Mouse (Mus musculus): ENCODE measurements around the gene Abhd17c.

The Abhd17c gene

DNA sequence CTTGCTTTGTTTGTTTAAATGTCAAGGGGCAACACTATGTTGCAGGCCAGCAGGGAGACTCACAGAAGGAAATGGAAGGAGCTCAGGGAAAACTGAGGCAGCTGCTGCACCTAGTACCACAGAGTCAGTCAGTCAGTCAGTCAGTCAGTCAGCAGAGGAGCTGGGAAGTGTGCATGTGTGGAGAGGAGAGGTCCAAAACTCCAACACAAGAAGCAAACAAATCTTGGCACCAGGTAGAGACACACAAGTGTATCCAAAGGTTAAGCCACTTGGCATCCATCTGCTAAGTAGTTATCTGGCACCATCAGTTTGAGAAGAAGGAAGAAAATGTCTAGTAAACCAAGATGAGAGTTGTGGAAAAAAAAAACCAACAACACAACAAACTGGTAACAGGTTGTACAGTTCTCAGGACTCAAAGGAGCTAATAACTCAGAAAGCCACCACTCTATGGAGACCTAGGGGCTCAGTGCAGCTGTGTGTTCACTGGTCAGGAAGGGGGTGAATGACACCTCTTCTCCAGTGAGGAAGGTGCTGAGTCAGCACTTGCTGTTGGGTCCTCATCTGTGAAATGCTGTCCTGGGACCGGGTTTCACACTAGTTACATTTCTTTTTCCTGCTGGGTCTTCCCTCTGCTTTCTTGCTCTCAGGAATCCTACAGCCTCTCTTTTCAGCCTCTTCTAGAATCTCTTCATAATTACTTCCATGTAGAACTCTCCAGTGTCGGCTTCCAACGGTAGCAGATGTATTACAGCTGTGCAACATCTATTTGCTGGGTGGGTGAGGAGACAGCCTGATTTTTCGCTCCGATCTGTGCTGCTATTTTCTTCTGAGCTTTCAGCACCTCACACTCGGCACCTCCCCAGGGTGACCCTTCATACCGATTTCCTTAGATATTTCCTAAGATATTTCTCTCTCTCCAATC lies 34.8 kb downstream of the Abhd17c start:
- peak; percentile 50 for DNase-seq

- DNase-seq: peak; percentile 74
Observed at GRCm38 (mm10) chr7:84115385-84115784, 36.3 kb downstream of the Abhd17c start.

DNA sequence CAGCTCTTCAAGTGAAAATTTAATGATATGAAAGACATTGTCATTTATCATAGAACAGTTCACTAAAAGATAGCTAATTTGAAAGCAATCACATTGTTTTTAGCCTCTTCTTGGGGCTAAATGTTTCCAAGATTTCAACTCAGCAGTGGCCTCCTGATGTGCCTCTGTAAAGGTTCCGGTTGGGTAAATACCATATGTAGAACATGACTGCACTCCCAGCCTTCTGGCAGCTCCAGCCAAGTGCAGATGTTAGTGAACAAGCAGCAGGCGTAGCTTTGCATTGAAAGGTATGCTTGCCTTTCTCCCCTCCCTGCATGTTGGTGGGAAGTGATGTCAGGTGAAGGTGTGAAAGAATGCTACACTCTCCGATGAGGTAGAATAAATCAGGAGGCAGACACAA lies 36.9 kb downstream of the Abhd17c start:
- DNase-seq: peak; percentile 31

DNA sequence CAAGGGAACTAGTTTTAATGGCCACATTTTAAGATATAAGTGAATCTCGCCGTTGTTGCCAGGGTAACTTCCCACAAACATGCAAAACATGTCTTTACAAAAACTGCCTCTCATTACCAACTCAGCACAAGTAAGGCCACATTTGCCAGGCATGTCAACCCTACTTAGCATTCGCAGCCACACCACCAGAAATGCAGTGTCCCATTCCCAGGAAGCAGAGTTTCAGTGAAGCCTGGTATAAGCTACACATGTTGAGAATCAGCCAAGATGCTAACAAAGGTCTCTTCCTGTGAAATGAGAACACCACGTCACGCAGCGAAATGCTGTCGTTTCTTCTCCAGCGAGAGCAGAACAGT lies 38.7 kb downstream of the Abhd17c start:
- no peak for DNase-seq

DNA sequence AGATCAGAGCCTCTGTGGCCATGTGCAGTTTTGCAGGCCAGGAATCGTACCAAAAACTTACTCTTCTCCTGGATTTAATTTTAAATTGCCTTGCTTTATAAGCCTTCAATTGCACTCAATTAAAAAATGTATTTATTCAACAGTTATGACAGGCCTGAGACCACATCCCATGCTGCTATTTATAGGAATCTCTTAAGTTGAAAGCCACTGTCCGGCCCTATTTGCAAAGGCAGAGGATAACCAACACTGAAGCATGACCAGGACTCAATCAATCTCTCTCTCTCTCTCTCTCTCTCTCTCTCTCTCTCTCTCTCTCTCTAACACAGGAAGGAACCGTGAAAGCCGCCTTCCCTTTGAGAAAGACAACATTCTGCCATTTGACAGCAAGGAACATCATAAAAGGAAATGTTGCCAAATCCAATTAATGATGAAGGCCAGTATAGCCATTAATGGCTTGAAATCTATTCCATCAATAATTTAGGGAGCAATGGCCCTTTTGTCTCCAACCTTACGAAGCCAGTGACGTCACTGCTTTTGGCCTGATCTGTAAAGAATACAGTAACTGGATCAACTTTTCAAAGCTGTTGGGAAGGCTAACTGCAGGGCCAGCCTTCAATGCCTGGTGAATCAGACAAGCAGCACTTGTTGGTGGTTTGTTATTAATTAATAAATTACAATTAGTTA lies 39.2 kb downstream of the Abhd17c start:
- no peak for DNase-seq

DNA sequence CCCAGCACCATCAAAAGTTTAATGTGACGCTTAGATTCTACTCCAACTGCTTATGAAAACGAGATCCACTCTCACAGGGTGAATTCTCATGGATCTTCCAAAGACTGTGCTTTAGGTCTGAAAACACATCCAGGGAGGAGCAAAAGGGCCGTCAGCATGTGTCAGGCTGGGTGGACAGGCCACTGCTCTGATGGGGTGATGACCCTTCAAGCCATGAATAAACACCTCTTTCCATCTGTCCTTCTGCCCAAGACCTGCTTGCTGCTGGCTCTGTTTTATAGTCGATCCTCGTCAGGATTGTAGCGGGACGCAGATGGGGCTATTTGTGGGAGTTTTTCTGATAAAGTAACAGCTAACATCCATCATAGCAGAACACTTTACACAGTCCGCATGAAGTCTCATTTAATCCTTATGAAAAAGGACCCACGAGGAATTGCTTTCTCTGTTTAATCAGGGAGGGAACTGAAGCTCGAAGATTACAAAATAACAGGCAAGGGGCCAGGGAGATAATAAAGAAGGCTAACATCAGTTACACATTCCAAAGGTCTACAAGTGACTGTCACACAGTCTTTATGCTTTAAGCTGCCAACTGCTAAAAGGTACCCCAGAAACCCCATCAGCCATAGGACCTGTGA lies 39.9 kb downstream of the Abhd17c start:
- DNase-seq: no peak

DNA sequence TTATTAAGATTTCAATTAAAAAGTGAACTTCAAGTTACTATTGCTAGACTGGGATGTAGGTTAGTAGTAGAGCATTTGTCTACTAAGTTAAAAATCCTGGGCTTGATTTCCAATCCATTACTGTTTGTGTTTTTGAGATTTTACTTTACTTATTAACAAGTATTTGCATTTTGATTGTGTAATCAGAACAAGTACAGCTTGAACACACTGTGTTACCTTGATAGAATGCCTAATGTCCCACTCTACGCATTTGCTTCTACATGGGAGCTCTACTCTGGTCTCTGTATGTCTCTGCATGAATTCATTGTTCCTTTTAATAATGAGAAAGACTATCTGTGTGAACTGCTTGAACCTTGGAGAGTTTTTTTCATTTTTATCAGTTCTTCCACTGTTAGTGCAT lies 44.8 kb downstream of the Abhd17c start:
- DNase-seq: no peak

DNA sequence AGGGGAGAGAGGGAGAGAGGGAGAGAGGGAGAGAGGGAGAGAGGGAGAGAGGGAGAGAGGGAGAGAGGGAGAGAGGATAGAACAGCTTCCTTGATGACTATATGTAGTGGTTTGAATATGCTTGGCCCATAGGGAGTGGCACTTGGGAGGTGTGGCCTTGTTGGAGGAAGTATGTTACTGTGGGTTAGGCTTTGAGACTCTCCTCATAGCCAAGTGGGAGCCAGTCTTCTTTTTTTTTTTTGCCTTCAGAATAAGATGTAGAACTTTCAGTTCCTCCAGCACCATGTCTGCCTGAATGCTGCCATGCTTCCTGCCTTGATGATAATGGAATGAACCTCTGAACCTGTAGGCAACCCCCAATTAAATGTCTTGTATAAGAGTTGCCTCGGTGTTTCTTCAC lies 49.1 kb downstream of the Abhd17c start:
- DNase-seq: no peak

- DNase-seq: no peak
Observed at GRCm38 (mm10) chr7:84100672-84101071, 51.0 kb downstream of the Abhd17c start.

DNA sequence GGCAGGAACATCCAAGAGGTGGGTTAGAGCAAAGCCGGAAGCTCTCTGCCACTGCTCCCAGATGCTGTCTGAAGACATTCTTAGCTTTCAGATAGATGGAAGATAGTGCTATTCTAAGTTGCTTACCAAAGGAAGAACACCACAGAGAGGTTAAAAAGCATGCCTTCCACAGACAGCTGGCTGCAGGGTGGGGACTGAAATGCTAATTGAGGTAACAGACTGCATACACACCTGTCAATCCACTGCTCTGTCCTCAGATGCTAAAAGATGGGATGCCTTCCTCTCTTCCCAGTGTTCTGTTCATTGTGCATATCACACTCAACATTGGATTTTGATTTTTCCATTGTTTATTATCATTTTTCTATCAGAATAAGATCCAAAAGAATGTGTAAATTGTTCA lies 53.6 kb downstream of the Abhd17c start:
- DNase-seq: no peak

DNA sequence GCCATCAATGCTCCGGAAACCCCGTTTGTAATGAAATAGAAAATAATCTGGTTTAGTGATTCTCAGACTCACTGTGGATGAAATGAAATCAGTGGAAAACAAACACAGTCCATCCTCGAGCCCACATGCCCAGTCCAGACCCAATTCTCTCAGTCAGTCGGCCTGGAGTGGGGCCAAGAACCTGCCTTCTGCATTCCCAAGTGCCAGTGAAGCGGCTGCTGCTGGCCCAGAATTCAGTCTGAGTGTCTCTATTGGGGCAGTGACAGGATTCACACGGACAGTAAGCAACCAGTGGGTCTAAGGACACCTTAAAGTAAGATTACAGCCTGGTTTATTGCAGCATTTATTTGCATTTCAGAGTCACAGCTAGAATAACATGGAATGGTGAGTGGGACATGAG lies 55.2 kb downstream of the Abhd17c start:
- no peak for DNase-seq

GRCm38 (mm10) chr7:84090793-84091192 lies 60.9 kb downstream of the Abhd17c start:
- DNase-seq: no peak

DNA sequence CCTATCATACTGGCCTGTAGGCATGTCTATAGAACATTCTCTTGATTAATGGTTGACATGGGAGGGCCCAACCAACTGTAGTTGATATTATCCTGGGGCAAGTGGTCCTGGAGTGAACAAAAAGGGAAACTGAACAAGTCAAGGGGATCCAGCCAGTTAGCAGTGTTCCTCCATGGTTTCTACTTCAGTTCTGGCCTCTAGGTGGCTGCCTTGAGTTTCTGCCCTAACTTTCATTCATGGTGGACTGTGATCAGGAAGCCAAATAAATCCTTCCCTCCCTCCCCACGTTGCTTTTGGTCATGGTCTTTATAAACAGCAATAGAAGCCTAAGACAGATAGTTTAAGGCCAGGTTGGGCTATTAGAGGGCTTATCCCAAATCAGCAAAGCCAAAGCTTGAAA lies 61.9 kb downstream of the Abhd17c start:
- peak; percentile 32 for DNase-seq

DNA sequence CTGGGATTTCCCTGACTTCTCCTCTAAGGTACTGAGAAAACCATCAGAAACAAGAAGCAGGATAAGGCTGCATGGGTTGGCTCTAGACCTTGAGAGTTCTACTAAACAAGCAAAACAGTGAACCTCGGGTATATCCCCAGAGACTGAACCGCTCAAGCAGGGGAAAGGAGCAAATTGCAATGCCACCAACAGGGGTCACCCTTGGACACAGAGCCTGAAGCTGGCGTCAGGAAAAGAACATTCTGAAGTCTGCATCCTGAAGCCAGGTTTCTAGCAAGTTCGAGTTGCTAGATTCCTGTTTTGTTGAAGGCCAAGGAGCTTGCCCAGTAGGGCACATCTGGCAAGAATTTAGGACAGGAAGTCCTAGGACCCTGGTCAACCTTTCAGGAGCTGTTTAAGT lies 62.7 kb downstream of the Abhd17c start:
- peak; percentile 85 for DNase-seq

DNA sequence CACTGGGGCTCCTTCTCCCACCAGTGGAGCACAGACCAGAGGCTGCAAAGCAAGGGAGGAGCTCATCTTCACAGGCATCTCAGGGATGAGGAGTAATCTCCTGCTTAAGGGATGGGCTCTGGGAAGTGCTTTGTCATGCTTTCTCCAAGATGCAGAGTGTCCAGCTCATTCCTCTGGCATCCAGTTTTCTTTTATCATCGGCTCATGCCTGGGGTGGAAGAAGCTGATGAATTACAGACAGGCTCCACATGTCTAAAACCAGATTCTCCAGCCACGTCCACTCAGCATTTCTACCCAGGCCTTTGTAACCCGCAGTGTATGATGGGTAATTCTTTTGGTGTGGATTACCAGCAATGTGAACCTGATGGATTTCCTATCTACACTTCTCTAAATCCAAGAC lies 63.5 kb downstream of the Abhd17c start:
- no peak for DNase-seq

DNA sequence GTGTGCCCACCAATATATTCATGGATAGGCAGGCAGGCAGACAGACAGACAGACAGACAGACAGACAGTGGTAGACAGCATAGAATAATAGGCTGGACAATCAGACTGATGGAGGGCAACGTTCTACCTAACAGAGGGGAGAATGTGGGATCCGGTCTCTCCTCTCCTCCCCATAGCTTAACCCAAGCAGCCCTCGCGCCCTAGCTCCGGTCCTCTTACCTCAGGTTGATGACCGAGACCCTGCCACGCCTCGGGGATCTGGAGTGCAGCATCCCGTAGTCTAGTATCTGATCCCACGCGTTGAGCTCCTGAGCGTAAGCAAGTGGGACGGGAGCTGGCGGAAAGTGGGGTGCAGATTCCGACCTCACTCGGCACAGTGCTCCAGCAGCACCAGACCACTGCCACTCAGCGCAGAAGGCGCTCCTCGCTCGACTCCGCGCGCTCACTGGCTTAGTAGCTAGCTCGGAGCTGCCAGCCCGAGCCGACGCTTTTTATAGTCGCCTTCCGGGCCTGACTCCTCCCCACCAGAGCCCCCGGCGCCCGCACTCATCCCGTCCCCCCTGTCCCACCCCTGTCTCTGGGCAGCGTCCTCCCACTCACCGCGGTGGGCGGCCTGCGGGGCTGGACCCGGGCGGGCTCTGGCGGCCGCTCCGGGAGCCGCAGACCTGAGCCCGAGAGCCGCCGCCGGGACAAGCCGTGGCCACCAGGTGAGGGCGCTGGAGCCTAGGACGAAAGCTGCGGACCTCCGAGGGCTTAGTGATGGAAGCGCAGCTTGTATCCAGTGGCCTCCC lies 65.5 kb downstream of the Abhd17c start, which contains the start of gene Cemip:
Gene Cemip (minus strand): TSS at position 464 of the 791 bp plus-strand sequence.
- peak; percentile 73 for DNase-seq

GRCm38 (mm10) chr7:84085049-84085945 lies 66.4 kb downstream of the Abhd17c start:
- DNase-seq: peak; percentile 69

GRCm38 (mm10) chr7:84077257-84078013 lies 74.3 kb downstream of the Abhd17c start:
- DNase-seq: no peak

GRCm38 (mm10) chr7:84074266-84074665 lies 77.4 kb downstream of the Abhd17c start:
- no peak for DNase-seq

DNA sequence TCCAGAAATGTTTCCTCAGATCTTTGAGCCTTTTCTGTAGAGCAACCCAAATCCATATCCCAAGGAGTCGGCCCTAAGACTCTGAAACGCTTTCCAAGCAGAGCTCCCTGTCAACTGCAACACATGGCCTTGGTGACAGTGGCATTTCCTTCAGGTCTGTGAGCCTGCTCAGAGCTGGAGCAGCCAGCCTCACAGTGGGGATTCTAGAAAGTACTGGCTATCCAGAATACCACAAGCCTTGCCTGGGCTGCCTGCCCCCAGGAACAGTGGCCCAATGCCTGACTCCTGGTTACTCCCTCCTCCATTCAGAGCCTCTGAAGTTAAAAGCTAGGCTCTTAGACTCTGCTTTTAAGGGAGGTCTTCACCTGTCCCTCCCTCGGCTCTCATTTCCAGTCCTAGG lies 77.8 kb downstream of the Abhd17c start:
- DNase-seq: no peak

DNA sequence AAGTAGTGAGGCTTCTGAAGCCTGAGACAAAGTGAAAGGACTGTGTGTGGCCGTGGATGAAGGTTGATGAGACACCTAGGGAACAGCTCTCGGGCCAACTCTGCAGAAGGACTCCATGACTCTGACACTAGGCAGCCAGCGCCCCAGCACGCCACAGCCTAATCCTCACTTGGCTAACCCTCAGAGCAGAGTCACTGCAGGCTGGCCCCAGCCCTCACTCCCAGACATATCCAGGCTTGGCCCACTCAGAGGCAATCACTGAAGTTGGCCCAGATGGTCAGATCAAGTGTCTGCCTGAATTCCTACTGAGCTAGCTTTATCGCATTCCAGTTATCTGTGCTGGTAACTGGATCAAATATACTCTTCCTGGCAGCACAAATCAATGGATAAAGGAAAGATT lies 82.8 kb downstream of the Abhd17c start:
- DNase-seq: no peak
